Mouse (Mus musculus) gastrocnemius, adult 8-10 months (tissue): ENCODE measurements around the gene Mef2d. TPM values are rescaled to one million over a fixed set of nuclear protein-coding genes. Genes with fewer than 3 reads are reported as not detected.

Experiments
- DNase-seq, 2 experiments: peaks; one replicate each; pipeline ENCODE4 v3.0.0; 2022; ENCODE audit warnings: low spot score in 2 of 2
- total RNA-seq, 4 experiments: library from RNA; stranded (reverse); gene quantifications; 2 replicates each; pipeline ENCODE4 v1.2.4; 2022

Gene Mef2d
- total RNA-seq, 4 experiments from 2014 or later, result 164 to 186 (median 172) TPM

DNA sequence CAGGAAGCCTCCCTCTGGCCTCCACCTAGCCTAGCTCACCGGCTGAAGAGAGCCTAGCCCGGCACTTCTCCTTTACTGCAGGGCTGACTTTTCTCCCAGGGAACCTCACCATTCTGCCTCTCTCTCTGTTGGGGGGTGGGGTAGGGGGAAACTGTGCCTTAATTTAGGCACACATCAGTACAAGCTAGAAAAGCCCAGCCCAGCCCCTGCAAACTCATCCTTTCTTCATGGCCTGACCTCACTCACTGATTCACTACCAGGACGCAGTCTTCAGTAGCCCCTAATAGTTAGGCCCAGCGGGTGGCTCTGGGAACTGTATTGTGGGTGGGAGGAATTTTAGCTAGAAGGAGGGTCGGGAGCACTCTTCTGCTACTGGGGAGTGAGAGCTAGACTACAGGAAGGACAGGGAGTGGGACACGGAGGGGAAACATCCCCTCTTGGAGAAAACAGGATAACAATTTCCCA lies 7.4 kb downstream of the Mef2d start:
- DNase-seq, result no peak

DNA sequence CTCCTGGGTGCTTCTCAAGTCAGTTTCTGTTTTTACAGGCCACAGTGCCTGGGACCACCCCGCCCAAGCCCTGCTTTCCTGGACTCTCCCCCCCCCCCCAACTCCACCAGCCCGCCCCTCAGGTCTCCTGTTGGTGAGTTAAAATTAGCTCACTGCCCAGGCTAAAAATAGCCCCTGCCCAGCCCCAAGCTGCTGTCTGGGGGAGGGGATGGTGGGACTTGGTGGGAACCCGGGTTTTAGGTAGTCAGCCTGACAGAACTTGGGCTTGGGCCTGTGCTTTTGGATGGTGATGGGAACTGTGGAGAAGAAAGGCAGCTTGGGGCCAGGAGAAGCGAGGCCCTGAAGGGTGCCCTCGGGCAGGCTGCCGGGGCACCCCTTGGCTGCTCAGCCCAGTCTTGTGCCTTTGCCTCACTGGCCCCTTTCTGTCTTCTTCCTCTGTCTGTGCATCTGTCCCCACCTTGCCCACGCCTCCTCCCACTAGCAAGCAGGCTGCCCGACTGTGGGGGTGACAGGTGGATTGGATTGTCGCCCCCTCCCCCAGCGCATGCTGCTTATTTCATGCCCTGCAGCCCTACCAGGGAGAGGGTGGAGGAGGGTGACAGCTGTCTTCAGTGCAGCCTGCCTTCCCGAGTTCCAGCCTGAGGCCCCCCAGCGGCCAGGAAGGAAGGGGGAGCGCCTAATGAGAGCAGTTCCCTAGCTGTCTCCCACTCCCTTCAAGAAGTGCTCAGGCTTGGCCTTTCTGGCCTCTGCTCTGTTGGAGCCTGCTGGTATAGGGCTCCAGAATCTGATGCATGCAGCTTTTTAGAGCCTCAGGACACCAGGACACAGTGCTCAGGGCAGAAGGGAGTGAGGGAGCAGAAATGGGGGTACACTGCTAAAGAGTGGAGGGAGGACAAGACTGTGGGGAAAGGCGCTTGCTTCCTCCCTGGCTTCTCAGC lies 8.2 kb downstream of the Mef2d start:
- DNase-seq, result peak in 1 of 2 experiments; percentile 67

DNA sequence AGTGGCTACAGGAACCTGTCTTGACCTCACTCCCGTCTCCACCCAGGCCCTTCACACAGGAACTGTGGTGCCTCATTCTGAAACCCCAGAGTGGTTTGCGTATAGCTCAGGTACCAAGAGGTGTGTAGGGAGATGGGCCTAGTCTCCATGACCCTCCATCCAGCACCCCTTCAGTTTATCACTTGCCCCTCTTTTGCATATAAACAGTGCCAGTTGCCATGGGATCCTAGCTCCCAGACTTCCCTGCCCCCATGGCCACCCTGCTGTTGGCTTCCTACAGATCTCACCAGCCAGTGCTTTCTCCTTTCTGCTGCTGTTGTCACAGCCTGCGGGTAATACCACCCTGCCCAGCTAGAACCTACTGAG lies 8.8 kb downstream of the Mef2d start:
- DNase-seq, result no peak

GRCm38 (mm10) chr3:88152056-88152455 lies 9.9 kb downstream of the Mef2d start:
- DNase-seq, result no peak

DNA sequence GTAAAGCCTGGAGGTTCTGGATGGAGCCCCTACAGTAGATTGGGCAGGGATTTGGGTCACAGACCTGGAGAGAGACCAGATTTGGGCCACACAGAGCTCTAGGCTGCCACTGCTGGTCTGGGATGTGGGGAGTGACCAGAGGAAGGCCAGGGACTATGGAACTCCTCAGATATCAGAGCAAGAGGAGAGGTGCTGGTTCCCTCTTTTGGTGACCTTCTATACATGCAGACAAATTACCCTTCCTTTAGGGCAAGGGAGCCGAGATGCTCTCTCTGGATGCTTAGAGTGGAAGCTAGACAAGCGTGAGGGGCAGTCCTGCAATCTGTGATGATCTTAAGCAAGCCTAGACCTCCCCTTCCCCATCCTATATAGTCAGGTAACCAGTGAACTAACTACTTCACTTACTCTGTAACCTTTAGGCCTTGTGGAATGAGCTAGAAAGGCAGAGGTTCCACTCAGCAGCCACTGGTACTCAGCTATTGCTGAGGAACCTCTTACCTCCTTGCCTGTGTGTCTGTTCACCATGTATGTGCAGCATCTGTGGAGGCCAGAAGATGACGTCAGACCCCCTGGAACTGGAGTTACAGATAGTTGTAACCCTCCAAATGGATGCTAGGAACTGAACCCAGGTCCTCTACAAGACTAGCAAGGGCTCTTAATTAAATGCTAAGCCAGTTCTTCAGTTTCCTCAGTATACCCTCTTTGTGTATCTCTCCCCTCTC lies 11.3 kb downstream of the Mef2d start:
- no peak for DNase-seq

DNA sequence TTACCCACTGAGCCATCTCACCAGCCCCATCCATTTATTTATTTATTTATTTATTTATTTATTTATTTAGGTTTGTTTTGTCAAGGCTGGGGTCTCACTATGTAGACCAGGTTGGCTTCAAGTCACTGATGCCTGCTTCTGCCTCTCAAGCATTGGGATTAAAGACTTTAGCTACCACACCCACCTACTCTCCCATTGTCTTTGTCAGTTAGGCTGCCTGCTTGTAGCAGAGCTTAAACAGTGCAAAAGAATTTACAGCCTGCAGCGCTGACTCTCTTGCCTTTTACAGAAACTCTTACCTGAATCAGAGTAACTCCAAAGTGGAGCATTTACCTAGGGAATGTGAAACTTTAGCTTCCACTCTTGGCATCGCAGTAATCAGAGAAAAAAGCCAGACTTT lies 12.1 kb downstream of the Mef2d start:
- DNase-seq, result no peak

DNA sequence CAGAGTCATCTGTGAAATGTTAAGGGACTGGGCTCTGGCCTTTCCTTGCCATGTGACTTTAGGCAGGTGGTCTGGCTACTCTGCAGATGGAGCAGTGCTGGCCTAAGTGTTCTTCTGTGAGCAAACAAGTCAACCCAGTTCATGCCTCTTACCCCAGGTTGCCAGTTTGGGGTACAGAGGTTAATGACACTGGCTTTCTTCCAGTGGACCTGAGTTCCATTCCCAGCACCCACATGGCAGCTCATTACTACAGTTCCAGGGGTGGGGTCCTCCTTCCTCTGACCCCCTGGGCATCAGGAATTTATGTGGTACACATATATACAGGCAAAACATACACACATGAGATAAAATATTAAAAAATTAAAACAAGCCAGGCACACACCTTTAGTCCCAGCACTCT lies 14.6 kb downstream of the Mef2d start:
- DNase-seq, result no peak

- DNase-seq, result no peak
These were observed 15.8 kb downstream of the Mef2d start for GRCm38 (mm10) chr3:88157771-88158597.

DNA sequence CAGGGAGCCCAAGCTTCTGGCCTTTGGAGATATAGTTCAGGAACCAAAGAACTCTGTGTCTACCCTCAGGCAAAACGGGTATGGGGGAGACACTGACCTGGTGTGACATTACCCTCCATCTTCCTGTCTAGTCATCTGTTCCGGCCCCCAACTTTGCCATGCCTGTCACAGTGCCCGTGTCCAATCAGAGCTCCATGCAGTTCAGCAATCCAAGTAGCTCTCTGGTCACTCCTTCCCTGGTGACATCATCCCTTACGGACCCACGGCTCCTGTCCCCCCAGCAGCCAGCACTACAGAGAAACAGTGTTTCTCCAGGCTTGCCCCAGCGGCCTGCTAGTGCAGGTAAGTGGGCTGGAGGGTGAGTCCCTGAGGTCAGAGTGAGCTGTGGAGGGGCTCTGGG lies 16.8 kb downstream of the Mef2d start:
- DNase-seq, result no peak

DNA sequence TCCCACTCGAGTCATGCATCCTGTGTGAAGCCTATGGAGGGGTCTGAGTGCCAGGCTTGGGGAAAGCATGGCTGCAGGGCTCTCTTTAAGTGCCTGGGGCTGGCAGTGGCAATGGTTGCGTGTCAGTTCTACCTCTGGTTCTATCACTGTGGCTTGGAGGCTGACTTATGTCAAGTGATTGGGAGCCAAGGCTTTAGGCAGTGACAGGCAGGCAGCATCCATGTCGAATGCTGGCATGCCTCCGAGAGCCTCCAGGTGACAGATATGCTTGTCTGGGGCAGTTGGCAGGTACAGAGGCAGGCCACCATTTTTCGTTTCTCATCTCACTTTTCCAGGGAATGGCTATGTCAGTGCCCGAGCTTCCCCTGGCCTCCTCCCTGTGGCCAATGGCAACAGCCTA lies 18.7 kb downstream of the Mef2d start:
- no peak for DNase-seq

- peak; percentile 66 to 81 for DNase-seq
These were observed 20.1 kb downstream of the Mef2d start for GRCm38 (mm10) chr3:88162259-88162658.

- no peak for DNase-seq
These were observed 20.6 kb downstream of the Mef2d start for GRCm38 (mm10) chr3:88162811-88163210.

GRCm38 (mm10) chr3:88163847-88164246 lies 21.7 kb downstream of the Mef2d start:
- no peak for DNase-seq

DNA sequence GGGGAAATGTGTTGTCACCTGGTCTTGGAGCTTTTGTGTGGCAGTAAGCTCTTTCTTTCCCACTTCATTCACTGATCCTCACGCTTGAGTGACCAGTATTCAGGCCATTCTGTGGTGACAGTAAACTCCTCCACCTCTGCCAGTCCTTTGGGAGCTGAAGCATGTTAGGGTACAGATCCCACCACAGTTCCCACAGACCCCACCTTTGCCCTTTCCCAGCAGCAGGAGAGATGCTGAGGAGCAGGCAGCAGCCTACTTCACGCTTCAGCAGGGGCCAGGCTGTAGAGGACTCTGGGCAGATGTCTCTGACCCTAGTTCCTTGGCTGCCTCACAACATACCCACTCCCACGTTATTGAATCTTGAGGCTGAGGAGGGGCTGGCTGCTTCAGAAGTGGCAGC lies 22.1 kb downstream of the Mef2d start:
- DNase-seq, result no peak

GRCm38 (mm10) chr3:88166056-88166455 lies 23.9 kb downstream of the Mef2d start:
- peak in 1 of 2 experiments; percentile 56 for DNase-seq

DNA sequence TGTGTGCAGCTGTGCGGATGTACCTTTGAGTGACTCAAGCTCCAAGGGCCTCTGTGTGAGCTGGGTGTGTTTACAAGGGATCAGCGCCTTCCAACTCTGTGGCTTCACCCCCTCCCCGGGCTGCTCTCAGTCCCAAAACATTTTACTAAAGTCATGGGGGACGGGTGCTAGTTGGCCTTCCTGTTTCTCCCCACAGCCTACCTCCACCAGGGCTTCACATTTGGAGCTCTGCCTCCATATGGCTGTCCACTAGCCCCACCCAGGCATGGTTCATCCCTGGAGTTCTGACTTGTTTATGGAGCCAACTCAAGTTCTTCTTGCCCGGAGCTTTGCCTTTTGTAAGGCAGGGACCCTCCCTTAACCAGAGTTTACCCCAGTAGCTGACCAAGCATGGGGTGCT lies 28.2 kb downstream of the Mef2d start:
- no peak for DNase-seq

DNA sequence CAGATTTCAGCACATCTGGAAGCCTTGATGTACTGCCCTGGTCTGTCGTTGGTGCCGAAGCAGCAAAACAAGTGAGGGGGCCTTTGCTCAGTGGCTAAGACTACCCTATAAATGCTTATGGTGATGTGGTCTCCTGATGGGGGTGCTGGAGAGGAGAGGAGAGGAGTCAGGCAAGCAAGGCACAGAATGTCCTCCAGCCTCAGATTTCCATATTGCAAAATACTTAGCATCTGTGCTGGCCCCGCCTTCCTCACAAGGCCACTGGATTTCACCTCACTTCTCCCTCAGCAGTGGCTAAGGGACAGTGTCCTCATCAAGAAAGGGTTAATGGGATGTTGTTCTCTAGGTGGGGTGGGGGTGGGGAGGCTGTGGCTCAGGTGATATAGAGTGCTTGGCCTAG lies 30.3 kb downstream of the Mef2d start:
- no peak for DNase-seq

DNA sequence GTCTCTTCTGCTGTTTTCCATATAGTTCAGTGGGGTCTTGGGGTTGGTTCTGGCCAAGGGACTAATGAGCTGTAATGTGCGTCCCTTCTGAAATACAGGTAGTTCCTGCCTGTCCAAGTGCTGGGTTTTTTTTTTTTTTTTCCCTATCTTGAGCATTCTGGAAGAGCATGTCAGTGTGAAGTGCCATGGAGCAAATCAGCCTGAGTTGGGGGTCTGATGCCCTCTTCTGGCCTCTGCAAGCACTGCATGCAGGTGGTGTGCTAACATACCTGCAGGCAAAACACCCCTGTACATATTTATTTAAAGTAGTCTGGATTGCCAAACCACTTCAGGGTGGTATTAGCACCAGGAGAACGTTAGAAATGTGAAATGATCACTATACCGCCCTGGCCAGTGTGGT lies 31.2 kb downstream of the Mef2d start:
- peak; percentile 55 to 63 for DNase-seq

GRCm38 (mm10) chr3:88174894-88175293 lies 32.7 kb downstream of the Mef2d start:
- no peak for DNase-seq

GRCm38 (mm10) chr3:88177106-88177505 lies 34.9 kb downstream of the Mef2d start:
- DNase-seq, result peak; percentile 51 to 66

GRCm38 (mm10) chr3:88177562-88178345 lies 35.6 kb downstream of the Mef2d start:
- DNase-seq, result peak; percentile 99
